Mouse (Mus musculus) Muller cell, postnatal 12 days (primary cell): ENCODE data around the gene Cactin.

Experiments
- DNase-seq: peaks from one replicate; pipeline ENCODE4 v3.0.0-alpha.2; 2015; ENCODE audit errors: inconsistent ontology term

Cactin gene

GRCm38 (mm10) chr10:81365073-81365472, 44.2 kb downstream of the Cactin start:
- DNase-seq: no peak

GRCm38 (mm10) chr10:81365672-81366476, 45.0 kb downstream of the Cactin start, which contains the start of gene 4930404N11Rik:
Gene 4930404N11Rik (minus strand): TSS chr10:81365816.
- DNase-seq: no peak

GRCm38 (mm10) chr10:81366477-81367206, 45.7 kb downstream of the Cactin start:
- no peak for DNase-seq

GRCm38 (mm10) chr10:81367207-81367495, 46.2 kb downstream of the Cactin start:
- DNase-seq: no peak

GRCm38 (mm10) chr10:81375322-81375721, 54.4 kb downstream of the Cactin start:
- DNase-seq: no peak
